Mouse (Mus musculus): ENCODE results near the gene Taf1b. TPM values are rescaled to one million over a fixed set of nuclear protein-coding genes. Genes with fewer than 3 reads are reported as not detected.

Gene Taf1b
- polyA plus RNA-seq, 1 experiment from 2014 or later, result 38.7 TPM

DNA sequence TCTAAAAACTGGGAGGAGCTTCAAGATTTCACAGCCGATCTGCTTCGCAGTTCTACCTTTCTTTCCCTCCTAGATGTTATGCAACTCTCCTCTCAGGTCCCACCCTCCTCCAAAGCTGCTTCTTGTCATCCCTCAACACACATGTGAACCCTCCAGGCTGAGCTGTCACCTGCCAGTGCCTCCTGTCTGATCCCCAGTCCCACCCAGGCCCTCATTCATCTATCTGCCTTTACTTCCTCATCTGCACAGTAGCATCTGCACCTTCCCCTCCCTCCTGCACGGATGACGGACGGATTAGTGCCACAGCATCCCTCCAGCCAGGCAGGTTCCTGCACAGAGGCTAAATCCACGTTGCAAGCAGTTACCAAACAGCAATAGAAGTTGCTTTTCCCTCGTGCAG lies 88.0 kb downstream of the Taf1b start:
- no peak overlapping the region for H3K4me2 ChIP-seq
- H3K9me3 ChIP-seq, result no peaks in the 10 kb centered on the region
- no peaks in the 10 kb centered on the region for H3K27me3 ChIP-seq (replicated peaks)
- H3K36me3 ChIP-seq (replicated peaks), result no peaks in the 10 kb centered on the region
- ATAC-seq (replicated peaks), result no peak
- no peak overlapping the region for H3K4me3 ChIP-seq
- no peak overlapping the region for H3K27ac ChIP-seq
- 69% methylated on average over 7 of the region's 7 CpGs for WGBS
- no peak overlapping the region for H3K9ac ChIP-seq
- H3K4me1 ChIP-seq, result no peaks in the 10 kb centered on the region

DNA sequence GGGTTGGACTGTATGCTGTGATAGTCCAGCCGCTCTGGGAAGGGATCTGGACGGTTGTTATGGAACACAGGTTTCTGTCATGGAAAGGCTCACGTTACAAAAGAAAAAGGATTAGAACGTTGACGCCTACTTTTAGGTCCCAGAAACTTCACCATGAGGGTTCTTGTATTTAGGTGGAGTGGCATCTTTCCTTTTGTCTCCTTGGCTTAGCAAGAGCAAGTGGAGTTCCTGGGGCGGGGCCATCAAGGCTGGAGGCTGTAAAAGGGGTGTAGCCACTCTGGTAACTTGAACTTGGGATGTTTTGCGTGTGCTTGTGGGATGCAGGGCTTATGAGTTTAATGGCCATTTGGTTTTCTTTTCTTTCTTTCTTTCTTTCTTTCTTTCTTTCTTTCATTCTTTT lies 92.2 kb downstream of the Taf1b start:
- Histone ChIP-seq H3K27me3 (replicated peaks) (no peaks in the 10 kb centered on the region), H3K9ac (no peak overlapping the region), H3K4me3 (no peak overlapping the region), H3K4me2 (no peak overlapping the region), H3K4me1 (no peaks in the 10 kb centered on the region), H3K36me3 (replicated peaks) (no peaks in the 10 kb centered on the region), H3K27ac (no peak overlapping the region), H3K9me3 (no peaks in the 10 kb centered on the region)
- no peak for ATAC-seq (replicated peaks)
- WGBS, result 76% methylated on average over 7 of the region's 7 CpGs

DNA sequence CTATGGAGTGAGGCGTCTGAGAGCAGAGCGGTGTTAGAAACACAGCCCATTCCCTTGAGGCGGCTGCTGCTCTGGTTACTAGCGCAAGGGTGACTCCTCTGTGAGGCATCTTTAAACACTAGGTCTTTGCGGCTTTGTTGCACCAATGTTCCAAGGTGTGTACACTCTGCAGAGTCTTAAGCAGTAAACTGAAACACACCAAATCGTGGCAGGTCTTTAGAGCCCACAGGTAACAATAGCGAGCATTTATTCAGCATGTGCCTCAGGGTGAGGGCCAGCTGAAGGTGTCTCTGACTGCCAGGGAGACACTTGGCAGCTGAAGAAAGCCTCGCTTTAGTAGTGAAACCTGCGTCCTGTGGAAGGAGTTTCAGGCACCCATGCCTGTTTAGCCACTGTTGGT lies 93.9 kb downstream of the Taf1b start:
- no peaks in the 10 kb centered on the region for H3K9me3 ChIP-seq
- no peak for ATAC-seq (replicated peaks)
- H3K27me3 ChIP-seq (replicated peaks), result no peaks in the 10 kb centered on the region
- H3K4me1 ChIP-seq, result no peaks in the 10 kb centered on the region
- WGBS, result 83% methylated on average over 9 of the region's 9 CpGs
- no peak overlapping the region for H3K9ac ChIP-seq
- H3K4me3 ChIP-seq, result no peak overlapping the region
- no peaks in the 10 kb centered on the region for H3K36me3 ChIP-seq (replicated peaks)
- H3K27ac ChIP-seq, result no peak overlapping the region
- no peak overlapping the region for H3K4me2 ChIP-seq

DNA sequence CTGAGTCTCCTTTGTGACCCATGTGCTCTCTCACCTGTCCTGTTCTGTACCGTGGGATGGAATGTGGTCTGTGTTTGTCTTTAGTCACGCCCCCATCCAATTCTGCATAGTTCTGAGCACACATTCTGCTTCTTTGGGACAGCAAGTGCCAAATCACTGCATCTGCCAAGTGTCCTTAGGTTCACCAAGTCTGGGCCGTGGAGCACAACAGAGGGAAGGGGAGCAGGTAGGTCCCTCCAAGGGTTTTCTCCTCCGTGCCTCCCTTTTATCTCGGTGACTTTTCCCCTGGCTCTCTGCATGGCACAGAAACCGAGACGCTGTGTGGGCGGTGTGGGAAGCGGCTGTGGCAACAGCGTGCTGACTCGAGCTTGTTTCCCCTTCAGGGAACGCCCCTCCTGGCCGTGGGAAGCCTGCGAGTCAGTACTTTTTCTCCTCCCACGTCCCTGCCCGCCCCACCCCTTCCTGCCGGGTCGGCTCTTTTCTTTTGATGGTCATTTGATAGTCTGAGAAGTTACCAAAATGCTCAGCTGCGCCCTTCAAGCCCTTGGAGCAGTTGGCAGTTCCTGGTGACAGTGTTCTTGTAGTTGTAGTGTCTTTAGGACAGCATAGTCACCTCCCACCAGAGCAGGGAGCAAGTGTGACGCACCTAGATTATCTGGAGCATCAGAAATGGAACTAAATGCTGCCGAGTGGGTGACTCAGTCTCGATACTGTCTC lies 95.0 kb downstream of the Taf1b start:
- ATAC-seq (replicated peaks), result 0 out of 2 replicates have a peak, but pooled peaks have one; percentile 22
- Histone ChIP-seq H3K27me3 (replicated peaks) (no peaks in the 10 kb centered on the region), H3K9ac (no peak overlapping the region), H3K4me3 (no peak overlapping the region), H3K4me1 (no peaks in the 10 kb centered on the region), H3K36me3 (replicated peaks) (no peaks in the 10 kb centered on the region), H3K4me2 (peak overlapping the region; percentile 12), H3K9me3 (no peaks in the 10 kb centered on the region), H3K27ac (no peak overlapping the region)
- WGBS, result 21% methylated on average over 22 of the region's 22 CpGs

DNA sequence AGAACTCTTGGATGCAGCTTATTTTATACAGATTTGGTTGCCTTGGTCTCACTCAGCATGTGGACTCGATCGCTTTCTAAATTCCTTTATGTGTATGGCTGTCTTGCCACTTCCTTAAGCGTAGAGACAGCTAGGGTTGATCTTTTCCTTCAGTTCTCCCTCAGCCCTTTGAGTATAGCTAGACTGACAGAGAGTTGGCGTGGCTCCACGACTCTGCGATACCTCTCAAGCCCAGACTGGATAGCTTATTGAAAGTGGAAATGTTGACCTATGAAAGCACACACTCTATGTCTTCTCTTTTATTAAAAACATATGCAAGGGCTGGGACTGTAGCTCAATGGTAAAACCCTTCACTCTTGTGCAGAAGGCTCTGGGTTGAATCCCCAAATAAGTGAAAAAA lies 99.2 kb downstream of the Taf1b start:
- no peaks in the 10 kb centered on the region for H3K36me3 ChIP-seq (replicated peaks)
- no peaks in the 10 kb centered on the region for H3K4me1 ChIP-seq
- H3K27ac ChIP-seq, result no peak overlapping the region
- ATAC-seq (replicated peaks), result no peak
- no peak overlapping the region for H3K4me3 ChIP-seq
- H3K9me3 ChIP-seq, result no peaks in the 10 kb centered on the region
- 80% methylated on average over 6 of the region's 6 CpGs for WGBS
- no peak overlapping the region for H3K4me2 ChIP-seq
- no peak overlapping the region for H3K9ac ChIP-seq
- H3K27me3 ChIP-seq (replicated peaks), result no peaks in the 10 kb centered on the region

DNA sequence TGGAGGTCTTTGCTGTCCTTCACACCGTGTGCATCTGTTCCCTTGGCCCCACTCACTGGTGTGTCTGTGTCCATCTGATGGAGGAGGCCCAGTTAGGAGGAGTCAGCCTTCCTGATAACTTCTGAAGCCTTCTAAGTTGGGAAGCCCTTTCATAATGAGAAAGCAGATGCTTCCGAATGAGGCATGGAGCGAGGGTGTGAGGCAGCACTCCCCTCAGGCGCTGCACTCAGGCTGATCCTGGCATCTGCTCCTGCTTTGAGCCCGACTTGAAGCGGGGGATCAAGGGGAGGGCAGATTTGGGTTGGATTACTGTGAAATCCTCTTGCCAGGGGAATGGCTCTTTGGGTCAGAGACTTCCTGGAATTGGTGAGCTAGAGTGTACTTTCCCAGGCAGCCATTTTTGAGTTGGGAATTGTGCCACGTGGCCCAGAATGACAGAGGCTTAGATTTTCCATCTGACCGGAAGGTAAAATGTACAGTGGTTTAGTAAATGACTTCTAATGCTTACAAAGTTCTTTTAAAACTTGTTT lies 101.3 kb downstream of the Taf1b start:
- Histone ChIP-seq H3K27me3 (replicated peaks) (no peaks in the 10 kb centered on the region), H3K36me3 (replicated peaks) (no peaks in the 10 kb centered on the region), H3K4me3 (no peak overlapping the region), H3K9me3 (no peaks in the 10 kb centered on the region), H3K27ac (no peak overlapping the region), H3K4me2 (no peak overlapping the region), H3K4me1 (no peaks in the 10 kb centered on the region), H3K9ac (no peak overlapping the region)
- ATAC-seq (replicated peaks), result no peak
- 59% methylated on average over 8 of the region's 8 CpGs for WGBS

- no peak overlapping the region for H3K4me2 ChIP-seq
- H3K4me3 ChIP-seq, result no peak overlapping the region
- no peak for ATAC-seq (replicated peaks)
- H3K36me3 ChIP-seq (replicated peaks), result no peaks in the 10 kb centered on the region
- no peak overlapping the region for H3K9ac ChIP-seq
- H3K4me1 ChIP-seq, result no peaks in the 10 kb centered on the region
- H3K27me3 ChIP-seq (replicated peaks), result no peaks in the 10 kb centered on the region
- no peaks in the 10 kb centered on the region for H3K9me3 ChIP-seq
- WGBS, result 88% methylated on average over 7 of the region's 7 CpGs
- H3K27ac ChIP-seq, result no peak overlapping the region
Observed at GRCm38 (mm10) chr12:24600074-24600473, 101.9 kb downstream of the Taf1b start.

DNA sequence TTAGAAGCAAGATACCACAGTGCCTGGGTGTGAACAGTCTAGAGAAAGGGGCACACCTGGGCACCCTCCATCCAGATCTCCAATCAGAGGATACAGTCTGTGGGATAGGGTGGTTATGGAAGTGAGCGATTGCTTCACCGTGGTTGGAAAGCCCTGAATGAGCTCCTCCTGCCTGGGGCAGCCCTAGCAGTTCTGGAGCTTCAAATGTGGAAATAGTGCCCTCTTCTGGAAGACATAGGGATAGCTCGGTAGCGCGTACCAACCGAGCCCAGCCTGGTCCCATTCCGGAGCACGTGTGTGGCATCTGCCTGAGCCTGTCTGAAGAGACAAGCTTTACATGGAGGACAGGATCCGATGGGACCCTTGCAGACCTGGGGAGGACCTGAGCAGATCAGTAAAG lies 102.6 kb downstream of the Taf1b start:
- no peak overlapping the region for H3K4me2 ChIP-seq
- no peak overlapping the region for H3K9ac ChIP-seq
- no peaks in the 10 kb centered on the region for H3K27me3 ChIP-seq (replicated peaks)
- H3K4me1 ChIP-seq, result no peaks in the 10 kb centered on the region
- H3K36me3 ChIP-seq (replicated peaks), result no peaks in the 10 kb centered on the region
- H3K4me3 ChIP-seq, result no peak overlapping the region
- peak; percentile 77 for ATAC-seq (replicated peaks)
- no peak overlapping the region for H3K27ac ChIP-seq
- WGBS, result 4% methylated on average over 9 of the region's 9 CpGs
- no peaks in the 10 kb centered on the region for H3K9me3 ChIP-seq

GRCm38 (mm10) chr12:24603266-24603665 lies 105.1 kb downstream of the Taf1b start:
- Histone ChIP-seq H3K27me3 (replicated peaks) (no peaks in the 10 kb centered on the region), H3K9me3 (no peaks in the 10 kb centered on the region), H3K4me2 (no peak overlapping the region), H3K27ac (no peak overlapping the region), H3K4me1 (no peaks in the 10 kb centered on the region), H3K36me3 (replicated peaks) (no peaks in the 10 kb centered on the region), H3K9ac (no peak overlapping the region), H3K4me3 (no peak overlapping the region)
- WGBS, result 37% methylated on average over 2 of the region's 2 CpGs
- ATAC-seq (replicated peaks), result peak; percentile 61; the same call in 1 of the 2 replicates

DNA sequence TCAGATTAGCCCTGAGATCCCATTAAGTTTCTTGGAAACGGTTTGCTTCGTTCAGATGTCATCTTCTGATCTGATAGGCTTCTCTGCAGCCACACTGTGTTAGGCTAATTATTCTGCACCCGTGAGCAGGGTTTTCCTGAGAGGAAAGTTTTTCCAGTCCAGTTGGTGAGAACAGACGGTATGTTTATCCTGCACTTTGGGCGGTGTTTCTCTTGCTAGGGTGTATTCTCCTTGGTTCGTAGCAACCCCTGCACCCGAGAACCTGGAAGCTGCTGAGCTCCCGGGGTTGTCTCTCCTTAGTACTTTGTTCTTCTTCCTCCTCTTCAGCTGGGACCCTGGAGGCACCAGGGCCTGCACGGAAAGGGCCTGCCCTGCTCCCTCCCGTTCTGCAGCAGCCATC lies 108.0 kb downstream of the Taf1b start:
- Histone ChIP-seq H3K4me1 (no peaks in the 10 kb centered on the region), H3K27ac (no peak overlapping the region), H3K27me3 (replicated peaks) (no peaks in the 10 kb centered on the region), H3K9ac (no peak overlapping the region), H3K4me2 (no peak overlapping the region), H3K36me3 (replicated peaks) (no peaks in the 10 kb centered on the region), H3K4me3 (no peak overlapping the region), H3K9me3 (no peaks in the 10 kb centered on the region)
- 62% methylated on average over 10 of the region's 10 CpGs for WGBS
- ATAC-seq (replicated peaks), result no peak

Other genes starting within 250 kb of the Taf1b start
- gene Grhl1, start 73.9 kb downstream of the Taf1b start, polyA plus RNA-seq (2015; fragmentation: Nextera tagmentation; extraction: Ambion mirVana), result 1.0 and 1.1 TPM in 2 replicates
- 19.2 and 19.9 TPM in 2 replicates for gene Klf11, start 152.9 kb downstream of the Taf1b start, polyA plus RNA-seq (2015; fragmentation: Nextera tagmentation; extraction: Ambion mirVana)
- 1.8 and 3.3 TPM in 2 replicates for gene Cys1, start 183.5 kb downstream of the Taf1b start, polyA plus RNA-seq (2015; fragmentation: Nextera tagmentation; extraction: Ambion mirVana)
- gene Rrm2, start 209.9 kb downstream of the Taf1b start, polyA plus RNA-seq (2015; fragmentation: Nextera tagmentation; extraction: Ambion mirVana), result 46.2 and 48.6 TPM in 2 replicates

Measured in midbrain, embryonic 15.5 days (tissue).